Mouse (Mus musculus) mouse embryonic stem cell (cell line): ENCODE data around the gene Gm4187.
"Not testable (repeated sequence)": the region's sequence is repeated elsewhere in the genome, so short reads cannot be mapped to it uniquely, and the experiment has no call there.

ENCODE experiments used
- in situ Hi-C, 2 experiments: fragments of 300-500 bp; cut with MboI; formaldehyde crosslinking; loops; 1 replicate in 1 of 2; 3 replicates in 1 of 2; pipeline ENCODE4 v1.14.3; 2019 to 2020; ENCODE audit warnings: low sequenced_read_pairs in 2 of 2, low pct_unique_long_range_greater_than_20kb in 1 of 2, mixed read lengths in 1 of 2; ENCODE audit not compliant: unreplicated experiment in 1 of 2

Gene Gm4187

GRCm38 (mm10) chr7:22329617-22330016 is at the start of gene Gm4187:
Gm4187 (minus strand) TSS chr7:22329717.
- in situ Hi-C loops, result not testable (repeated sequence)

GRCm38 (mm10) chr7:22370939-22371338 is 41.4 kb upstream of the Gm4187 start, which contains the start of gene Gm8660:
Gm8660 (minus strand) TSS chr7:22371039.
- in situ Hi-C loops, result not testable (repeated sequence)
